Mouse (Mus musculus) thymus, postnatal 4 days (tissue): ENCODE data around the gene Lyl1.

Experiments used
- DNase-seq: peaks from one replicate; pipeline ENCODE4 v3.0.0; 2021

Lyl1 gene

GRCm38 (mm10) chr8:84723571-84723900 is 22.3 kb downstream of the Lyl1 start:
- peak; percentile 67 for DNase-seq

DNA sequence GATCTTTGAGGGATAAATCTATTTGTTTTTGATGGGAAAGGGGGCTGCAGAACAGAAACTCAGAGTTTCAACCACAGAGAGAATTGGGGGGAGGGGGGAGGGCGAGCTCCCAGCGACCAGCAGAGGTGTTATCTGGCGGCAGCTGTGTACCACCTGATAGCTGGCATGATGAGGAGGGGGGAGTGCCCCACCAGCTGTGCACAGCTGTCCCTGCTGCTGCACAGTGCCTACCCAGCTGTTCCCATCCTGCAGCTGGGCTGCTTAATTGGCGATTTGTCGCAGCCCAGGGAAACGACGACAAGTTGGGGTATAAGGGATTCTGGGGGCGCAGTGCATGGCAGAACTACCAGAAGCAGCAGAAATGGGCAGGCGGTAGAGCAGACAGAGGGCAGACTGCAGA is 23.4 kb downstream of the Lyl1 start:
- DNase-seq = peak; percentile 40

GRCm38 (mm10) chr8:84725246-84725940 is 24.1 kb downstream of the Lyl1 start:
- DNase-seq = no peak

DNA sequence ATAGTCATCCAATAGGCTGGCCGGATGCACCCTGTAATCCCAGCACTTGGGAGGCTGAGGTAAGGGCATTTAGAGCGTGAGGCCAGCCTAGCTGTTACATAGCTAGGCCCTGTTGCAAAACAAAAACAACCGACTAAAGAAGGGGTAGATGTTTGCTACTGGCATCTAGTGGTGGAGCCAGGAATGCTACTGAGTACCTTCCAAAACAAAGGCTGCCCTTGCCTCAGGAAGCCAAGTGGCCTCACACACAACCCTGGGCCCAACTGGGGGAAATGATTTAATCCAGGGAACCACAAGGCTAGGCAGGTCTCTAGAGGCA is 24.6 kb downstream of the Lyl1 start:
- no peak for DNase-seq

DNA sequence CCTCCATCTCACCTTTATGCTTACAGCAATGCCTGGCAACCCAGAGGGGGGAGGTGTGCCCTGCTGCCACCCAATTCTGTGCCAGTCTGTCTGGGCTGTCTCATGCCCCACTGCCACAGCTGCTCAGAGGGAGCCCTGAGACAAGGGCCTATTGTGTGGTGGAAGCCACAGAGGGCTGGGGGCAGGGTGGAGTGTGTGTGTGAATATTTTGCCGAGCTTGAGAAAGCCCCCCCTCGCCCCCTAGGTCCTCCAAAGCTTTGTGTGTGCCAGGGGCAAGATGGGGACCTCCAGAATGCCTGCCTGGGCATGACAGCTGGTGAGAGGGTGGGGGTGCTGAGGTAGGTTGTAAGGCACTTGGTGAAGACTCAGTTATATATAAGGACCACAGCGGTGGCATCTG is 27.2 kb downstream of the Lyl1 start:
- DNase-seq = no peak

GRCm38 (mm10) chr8:84729921-84730362 is 28.7 kb downstream of the Lyl1 start:
- no peak for DNase-seq

DNA sequence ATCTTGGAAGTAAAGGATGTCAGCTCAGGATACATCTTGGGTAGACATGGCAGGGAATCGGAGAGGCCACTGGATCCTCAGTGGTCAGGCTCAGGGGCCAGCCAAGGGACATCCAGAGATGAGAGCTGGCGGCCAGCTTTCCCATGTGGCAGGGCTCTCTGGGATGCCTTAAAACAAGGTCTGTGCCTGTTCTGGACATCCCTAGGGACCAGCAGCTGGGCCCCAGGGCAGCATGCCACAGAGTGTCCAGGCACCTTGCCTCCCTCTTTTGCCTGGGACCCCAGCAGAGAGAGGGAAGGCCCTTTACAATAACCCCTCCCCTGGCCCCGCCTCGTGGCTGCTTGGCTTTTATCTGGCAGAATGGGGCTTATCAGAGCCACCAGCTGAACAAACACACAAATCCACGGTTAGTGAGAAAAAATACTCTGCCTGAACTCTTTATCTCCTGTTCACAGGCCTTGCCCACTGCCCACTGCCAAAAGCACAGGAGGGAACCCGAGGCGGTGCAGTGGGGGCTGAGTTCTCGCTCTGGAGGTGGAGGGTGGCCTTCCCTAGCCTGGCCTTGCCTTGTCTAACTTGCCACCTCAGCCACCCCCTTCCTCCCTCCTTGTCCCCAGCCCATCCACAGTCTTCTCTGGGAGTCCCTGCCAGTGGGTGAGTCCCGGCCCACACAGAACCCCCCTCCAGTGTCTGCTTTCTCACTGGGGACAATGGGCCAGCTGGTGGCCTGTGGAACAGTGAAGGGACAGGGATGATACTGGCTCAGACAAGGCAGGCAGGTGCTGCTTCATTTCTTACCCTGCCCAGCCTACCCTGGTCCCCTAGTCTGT is 29.5 kb downstream of the Lyl1 start:
- DNase-seq = no peak

- no peak for DNase-seq
Measured at GRCm38 (mm10) chr8:84731371-84732177, 30.3 kb downstream of the Lyl1 start.

DNA sequence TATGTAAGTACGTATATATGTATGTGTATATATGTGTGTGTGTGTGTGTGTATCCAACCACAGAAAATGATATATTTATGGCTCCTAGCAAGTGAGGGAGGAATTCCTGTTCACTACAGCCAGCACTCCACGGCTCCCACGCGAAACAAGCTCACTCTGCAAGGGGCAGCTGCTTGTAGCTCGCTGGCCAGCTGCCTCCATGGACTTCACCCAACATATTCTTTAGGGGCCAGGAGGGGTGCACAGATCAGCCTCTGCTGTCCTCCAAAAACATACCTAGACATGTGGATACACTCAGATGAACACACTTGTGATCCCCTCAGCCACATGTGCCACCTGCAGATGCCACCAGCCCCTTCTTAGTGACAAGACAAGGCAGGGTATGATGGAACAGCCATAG is 31.3 kb downstream of the Lyl1 start:
- no peak for DNase-seq

- DNase-seq = no peak
Measured at GRCm38 (mm10) chr8:84732996-84733395, 31.7 kb downstream of the Lyl1 start.

- DNase-seq = no peak
Measured at GRCm38 (mm10) chr8:84733959-84734358, 32.7 kb downstream of the Lyl1 start.

GRCm38 (mm10) chr8:84734680-84735079 is 33.4 kb downstream of the Lyl1 start:
- DNase-seq = no peak

DNA sequence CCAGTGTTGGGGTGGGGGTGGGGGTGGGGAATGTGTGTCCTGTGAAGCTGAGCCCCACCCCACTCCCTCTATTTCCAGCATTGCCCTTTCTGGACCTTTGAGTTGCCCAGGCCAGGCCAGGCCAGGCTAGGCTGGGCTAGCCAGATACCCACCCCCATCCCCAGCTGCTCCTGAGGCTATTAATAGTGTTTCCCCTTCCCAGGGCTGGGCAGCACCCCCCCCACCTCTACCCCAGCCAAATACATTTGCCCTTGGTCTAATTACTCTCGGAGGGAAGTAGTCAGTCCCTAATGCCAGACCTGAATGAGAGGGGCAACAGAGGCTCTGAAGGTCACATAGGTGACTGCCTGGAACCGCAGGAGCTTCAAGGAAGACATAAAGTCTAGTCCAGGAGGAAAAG is 34.3 kb downstream of the Lyl1 start:
- DNase-seq = no peak

- no peak for DNase-seq
Measured at GRCm38 (mm10) chr8:84736521-84736920, 35.3 kb downstream of the Lyl1 start.

DNA sequence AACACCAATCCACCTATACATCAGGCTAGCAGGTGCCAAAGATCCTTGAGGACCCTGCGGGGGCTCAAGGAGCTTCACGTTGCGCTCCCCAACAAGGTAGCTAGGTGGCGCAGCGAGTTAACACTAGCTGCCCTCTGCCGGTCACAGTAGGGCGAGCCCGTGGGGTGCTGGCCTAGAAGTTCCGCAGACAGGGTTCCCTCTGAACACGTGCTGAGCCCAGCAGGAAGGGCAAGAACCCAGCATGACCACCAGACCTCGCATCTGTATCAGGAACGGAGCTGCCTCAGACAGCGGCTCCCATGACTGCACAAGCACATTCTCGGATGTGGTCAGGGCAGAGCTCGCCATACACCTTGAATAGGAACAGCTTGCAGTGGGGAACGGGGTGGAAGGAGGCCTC is 36.4 kb downstream of the Lyl1 start:
- DNase-seq = peak; percentile 92

DNA sequence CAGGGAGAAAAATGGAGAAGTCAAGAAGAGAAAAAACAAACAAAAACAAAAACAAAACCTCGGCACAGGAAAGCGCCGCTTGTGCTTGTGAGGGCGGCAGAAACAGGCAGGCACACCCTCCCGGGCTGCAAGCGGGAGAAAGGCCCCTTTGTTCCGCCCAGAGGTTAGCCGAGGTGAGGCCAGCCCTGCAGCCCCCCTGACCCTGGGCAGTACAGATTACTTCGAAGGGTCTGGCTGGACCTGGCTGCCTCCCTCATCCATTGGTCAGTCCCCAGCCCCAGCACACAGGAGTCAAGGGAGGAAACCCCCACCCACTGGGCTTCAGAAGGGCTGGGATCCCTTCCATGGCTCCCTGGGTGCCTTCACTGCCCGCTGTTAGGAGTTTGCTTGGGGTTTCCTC is 37.0 kb downstream of the Lyl1 start:
- DNase-seq = no peak

DNA sequence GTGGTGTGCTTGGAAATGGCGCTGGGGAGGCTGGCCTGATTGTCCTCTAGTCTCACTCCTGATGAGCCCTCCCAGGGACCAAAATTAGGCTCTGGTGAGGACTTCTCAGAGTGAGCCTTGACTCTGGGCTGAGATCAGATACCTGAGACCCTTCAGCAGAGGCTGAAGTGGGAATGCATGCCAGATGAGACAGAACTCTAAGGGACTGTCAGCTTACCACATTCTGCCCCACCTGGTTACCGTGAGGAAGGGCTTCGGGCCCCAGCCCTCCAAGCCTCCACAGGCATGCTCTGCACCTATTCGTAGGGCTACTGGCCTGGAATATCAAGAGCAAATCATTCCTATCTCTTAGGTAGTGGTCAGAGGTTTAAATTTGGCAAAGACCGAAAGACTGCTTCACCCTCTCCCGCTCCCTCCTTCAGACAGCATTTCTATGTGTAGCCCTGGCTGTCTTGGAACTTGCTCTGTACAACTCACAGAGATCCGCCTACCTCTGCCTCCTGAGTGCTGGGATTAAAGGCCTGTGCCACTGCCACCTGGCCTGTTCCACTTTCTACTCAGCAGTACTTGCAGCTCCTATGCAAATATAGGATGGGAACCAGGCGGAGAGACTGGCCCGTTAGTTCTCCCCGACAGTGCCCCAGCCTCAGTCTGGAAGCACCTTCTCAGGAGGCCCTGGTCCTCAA is 37.6 kb downstream of the Lyl1 start:
- no peak for DNase-seq

- DNase-seq = no peak
Measured at GRCm38 (mm10) chr8:84739401-84739742, 38.1 kb downstream of the Lyl1 start.

- no peak for DNase-seq
Measured at GRCm38 (mm10) chr8:84740895-84741843, 39.9 kb downstream of the Lyl1 start.

DNA sequence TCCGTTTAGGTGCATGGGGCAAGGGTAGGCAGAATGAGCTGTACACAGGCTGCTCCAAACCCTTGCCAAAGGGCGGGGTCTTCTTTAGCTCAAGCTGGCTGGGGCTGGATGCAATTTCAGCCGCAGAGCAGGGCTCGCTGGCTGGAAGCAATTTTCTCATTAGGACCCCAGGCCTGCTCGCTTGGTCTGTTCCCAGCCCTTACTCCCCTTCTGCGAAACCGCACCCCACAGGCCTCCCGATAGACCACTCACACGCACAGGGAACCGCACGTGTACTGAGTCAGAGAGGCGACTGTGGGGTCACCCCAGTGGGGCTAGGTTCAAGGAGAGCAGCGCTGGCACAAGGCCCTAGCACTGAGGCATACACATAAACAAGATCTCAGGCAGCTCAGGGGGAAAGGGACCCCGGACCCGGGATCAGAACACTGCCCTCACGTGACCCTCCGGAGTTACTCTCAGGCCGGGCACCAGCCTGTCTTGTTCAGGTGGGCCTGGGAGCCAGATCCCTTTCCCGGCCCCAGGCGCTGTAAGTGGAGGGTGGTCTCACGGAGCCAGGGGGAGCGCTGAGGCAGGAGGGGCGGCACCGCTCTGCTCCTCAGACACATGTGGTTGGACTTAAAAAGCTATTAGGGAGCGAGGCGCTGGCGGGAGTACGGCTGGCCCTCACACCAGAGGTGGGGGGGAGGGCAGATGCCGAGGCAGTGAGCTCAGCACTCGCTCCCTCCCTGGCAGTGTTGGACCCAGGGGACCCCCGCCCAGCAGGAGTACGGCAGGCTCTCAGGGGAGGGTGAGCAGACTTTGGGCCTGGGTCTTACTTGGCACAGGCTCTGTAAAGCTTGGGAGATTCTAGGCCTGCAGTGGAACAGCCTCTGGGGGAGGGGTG is 41.2 kb downstream of the Lyl1 start:
- no peak for DNase-seq

- no peak for DNase-seq
Measured at GRCm38 (mm10) chr8:84743054-84743415, 41.8 kb downstream of the Lyl1 start.
